23 mouse cellular contexts compared by ENCODE assay signal in the genomic region with DNA sequence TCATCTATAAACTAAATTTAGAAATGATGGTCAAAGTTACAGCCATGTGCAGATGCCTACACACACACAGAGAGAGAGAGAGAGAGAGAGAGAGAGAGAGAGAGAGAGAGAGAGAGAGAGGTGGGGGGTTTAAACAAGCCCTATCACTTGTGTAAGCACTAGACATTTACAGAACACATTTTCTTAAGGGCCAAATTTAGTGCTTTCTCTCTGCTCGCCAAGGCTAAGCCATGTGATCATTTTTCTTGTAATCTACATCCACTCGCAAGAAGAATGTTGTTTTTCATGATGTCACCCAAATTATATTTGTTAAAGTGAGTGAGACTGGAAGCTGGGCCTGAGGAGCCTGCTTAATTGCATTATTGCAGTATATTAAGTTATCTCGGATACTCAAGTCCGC.
A peak's percentile ranks its signal among the peaks of the same experiment; 100 is the strongest.
DNase-seq lines count a peak whose midpoint lies in the region; ATAC-seq and TF ChIP-seq lines count a peak whose summit lies in the region.
"Had no signal": no experiment of that assay in that cellular context is flagged by ENCODE, and none has a peak within 500 bp of the region (broad histone marks: within the 10 kb centered on the region; RNA-seq: fewer than 3 reads in every experiment).

No protein-coding gene starts in this region.

- H3K9ac ChIP-seq in heart, embryonic 16.5 days (ENCODE audit: low read length), result no peak overlapping the region
- H3K9ac ChIP-seq in kidney, postnatal 0 days (ENCODE audit: low read depth, low read length), result no peak overlapping the region
- no peak overlapping the region for H3K9ac ChIP-seq in lung, postnatal 0 days (replicated peaks; ENCODE audit: low read depth)
- H3K9ac ChIP-seq: embryonic facial prominence, embryonic 12.5 days; forebrain, embryonic 12.5 days; forebrain, embryonic 15.5 days; heart, embryonic 13.5 days; hindbrain, embryonic 12.5 days; hindbrain, embryonic 15.5 days had no signal

- no peaks in the 10 kb centered on the region for H3K27me3 ChIP-seq in heart, embryonic 16.5 days (ENCODE audit: control insufficient read depth, insufficient read depth, low read length)
- no peaks in the 10 kb centered on the region for H3K27me3 ChIP-seq in heart, embryonic 10.5 days (ENCODE audit: insufficient read depth, poor library complexity, severe bottlenecking)
- no peaks in the 10 kb centered on the region for H3K27me3 ChIP-seq in kidney, postnatal 0 days (ENCODE audit: insufficient read depth, low read length)
- H3K27me3 ChIP-seq in lung, postnatal 0 days (replicated peaks; ENCODE audit: insufficient read depth, low read length), result no peaks in the 10 kb centered on the region
- H3K27me3 ChIP-seq: forebrain, embryonic 15.5 days; heart, embryonic 13.5 days; hindbrain, embryonic 15.5 days had no signal

- no peak for TF ChIP-seq EP300 in lung, postnatal 0 days (IDR thresholded peaks at IDR 0.05)

- no peak for ATAC-seq in heart, embryonic 16.5 days (replicated peaks; ENCODE audit: extremely low read depth, insufficient read depth, low FRiP score)
- no peak for ATAC-seq in kidney, postnatal 0 days (replicated peaks; ENCODE audit: low FRiP score, low read depth)
- no peak; the same call in 1 of the 2 replicates for ATAC-seq in lung, postnatal 0 days
- ATAC-seq: CD4-positive, CD25-positive, alpha-beta regulatory T cell, adult 4 months; forebrain, embryonic 15.5 days; intestine, postnatal 0 days had no signal

- peak overlapping the region; percentile 39; the same call in 1 of the 2 replicates for H3K27ac ChIP-seq in heart, embryonic 16.5 days (ENCODE audit: low read length)
- H3K27ac ChIP-seq in heart, embryonic 10.5 days, result no peak overlapping the region
- H3K27ac ChIP-seq in kidney, postnatal 0 days, result no peak overlapping the region
- no peak overlapping the region for H3K27ac ChIP-seq in lung, postnatal 0 days (ENCODE audit: low read length)
- H3K27ac ChIP-seq: embryonic facial prominence, embryonic 12.5 days; forebrain, embryonic 12.5 days; forebrain, embryonic 15.5 days; hindbrain, embryonic 12.5 days; hindbrain, embryonic 15.5 days had no signal

- H3K4me1 ChIP-seq in heart, embryonic 16.5 days (ENCODE audit: control insufficient read depth, insufficient read depth, low read length), result no peaks in the 10 kb centered on the region
- H3K4me1 ChIP-seq in heart, embryonic 10.5 days, result no peaks in the 10 kb centered on the region
- no peaks in the 10 kb centered on the region for H3K4me1 ChIP-seq in kidney, postnatal 0 days (replicated peaks; ENCODE audit: insufficient read depth, low read length)
- no peaks in the 10 kb centered on the region for H3K4me1 ChIP-seq in lung, postnatal 0 days (ENCODE audit: insufficient read depth, low read depth, low read length)
- no peaks in the 10 kb centered on the region for H3K4me1 ChIP-seq in lung, adult 2 months (ENCODE audit: control insufficient read depth, insufficient read depth, low read length)
- H3K4me1 ChIP-seq: embryonic facial prominence, embryonic 12.5 days; forebrain, embryonic 12.5 days; forebrain, embryonic 15.5 days; hindbrain, embryonic 12.5 days; hindbrain, embryonic 15.5 days had no signal

- no peak overlapping the region for H3K4me2 ChIP-seq in heart, embryonic 16.5 days (ENCODE audit: low read depth, low read length)
- no peak overlapping the region for H3K4me2 ChIP-seq in kidney, postnatal 0 days (ENCODE audit: low read length)
- H3K4me2 ChIP-seq in lung, postnatal 0 days (replicated peaks; ENCODE audit: low read depth, low read length), result no peak overlapping the region
- H3K4me2 ChIP-seq: embryonic facial prominence, embryonic 12.5 days; forebrain, embryonic 12.5 days; forebrain, embryonic 15.5 days; heart, embryonic 13.5 days; hindbrain, embryonic 12.5 days; hindbrain, embryonic 15.5 days had no signal

- TF ChIP-seq POLR2A in lung, adult 2 months (IDR thresholded peaks at IDR 0.05; ENCODE audit: borderline replicate concordance, extremely low read depth, low read depth, low read length), result no peak

- H3K4me3 ChIP-seq in heart, embryonic 16.5 days (ENCODE audit: low read length), result no peak overlapping the region
- H3K4me3 ChIP-seq in heart, embryonic 10.5 days, result no peak overlapping the region
- no peak overlapping the region for H3K4me3 ChIP-seq in kidney, postnatal 0 days (replicated peaks; ENCODE audit: low read depth, low read length)
- H3K4me3 ChIP-seq in lung, postnatal 0 days (ENCODE audit: low read depth, low read length), result no peak overlapping the region
- no peak overlapping the region for H3K4me3 ChIP-seq in lung, adult 2 months (replicated peaks; ENCODE audit: extremely low read depth, low read depth, low read length)
- H3K4me3 ChIP-seq: embryonic facial prominence, embryonic 12.5 days; erythroblast, embryonic 14.5 days; forebrain, embryonic 12.5 days; forebrain, embryonic 15.5 days; heart, embryonic 13.5 days; hindbrain, embryonic 12.5 days; hindbrain, embryonic 15.5 days had no signal

- 34% methylated on average over 4 of the region's 4 CpGs for WGBS in heart, embryonic 16.5 days
- 70% methylated on average over 4 of the region's 4 CpGs for WGBS in heart, embryonic 10.5 days
- WGBS in kidney, postnatal 0 days, result 66% methylated on average over 4 of the region's 4 CpGs
- 29% methylated on average over 4 of the region's 4 CpGs for WGBS in lung, postnatal 0 days
- 60% methylated on average over 4 of the region's 4 CpGs for WGBS in lung, adult 2 months

- no peak for TF ChIP-seq CTCF in kidney, postnatal 0 days (IDR thresholded peaks at IDR 0.05; ENCODE audit: low read depth)
- TF ChIP-seq CTCF in lung, postnatal 0 days (IDR thresholded peaks at IDR 0.05), result no peak
- no peak for TF ChIP-seq CTCF in lung, adult 2 months (IDR thresholded peaks at IDR 0.05; ENCODE audit: insufficient read depth, low read length)

- no peaks in the 10 kb centered on the region for H3K36me3 ChIP-seq in heart, embryonic 16.5 days (ENCODE audit: control insufficient read depth, insufficient read depth)
- H3K36me3 ChIP-seq in heart, embryonic 10.5 days, result no peaks in the 10 kb centered on the region
- H3K36me3 ChIP-seq in kidney, postnatal 0 days (ENCODE audit: insufficient read depth, low read length), result no peaks in the 10 kb centered on the region
- no peaks in the 10 kb centered on the region for H3K36me3 ChIP-seq in lung, postnatal 0 days (ENCODE audit: insufficient read depth, low read length)
- H3K36me3 ChIP-seq: embryonic facial prominence, embryonic 12.5 days; forebrain, embryonic 12.5 days; forebrain, embryonic 15.5 days; heart, embryonic 13.5 days; hindbrain, embryonic 12.5 days; hindbrain, embryonic 15.5 days had no signal

- DNase-seq in heart, embryonic 10.5 days (ENCODE audit: low spot score), result no peak
- DNase-seq in kidney, postnatal 0 days (ENCODE audit: low spot score), result peak; percentile 31
- no peak for DNase-seq in kidney, adult 11 months
- peak; percentile 43 for DNase-seq in lung, postnatal 0 days (ENCODE audit: low spot score)
- no peak for DNase-seq in lung, adult 2 months
- DNase-seq in right cerebral cortex, postnatal 14 days, result no peak
- DNase-seq: adrenal gland, postnatal 10 days; adrenal gland, postnatal 36 days; cerebellum, adult 18-20 months; cerebellum, adult 9-10 months; cerebellum, postnatal 14 days; gastrocnemius, postnatal 25 days; heart, postnatal 14 days had no signal

- H3K9me3 ChIP-seq in heart, embryonic 16.5 days (replicated peaks; ENCODE audit: control insufficient read depth, low read length), result no peaks in the 10 kb centered on the region
- no peaks in the 10 kb centered on the region for H3K9me3 ChIP-seq in heart, embryonic 10.5 days
- no peaks in the 10 kb centered on the region for H3K9me3 ChIP-seq in kidney, postnatal 0 days (replicated peaks; ENCODE audit: low read length)
- H3K9me3 ChIP-seq in lung, postnatal 0 days (ENCODE audit: low read length), result no peaks in the 10 kb centered on the region
- H3K9me3 ChIP-seq: embryonic facial prominence, embryonic 12.5 days; forebrain, embryonic 12.5 days; forebrain, embryonic 15.5 days; heart, embryonic 13.5 days; hindbrain, embryonic 12.5 days; hindbrain, embryonic 15.5 days had no signal

Comparison
In these comparisons a context has a peak if more than half of its experiments do, and no peak if none do; other contexts are left out.
1. DNase-seq: peak in kidney, postnatal 0 days (single experiment) and lung, postnatal 0 days (single experiment); none in heart, embryonic 10.5 days (single experiment), kidney, adult 11 months (single experiment), lung, adult 2 months (single experiment) and right cerebral cortex, postnatal 14 days (single experiment).